ENCODE assay signal across 8 mouse cellular contexts in genomic region chr7:111663139-111664073, GRCm38 (mm10).
DNase-seq lines count a peak whose midpoint lies in the region; ATAC-seq lines count a peak whose summit lies in the region.

No protein-coding gene starts in this region.

- no peaks in the 10 kb centered on the region for H3K27me3 ChIP-seq in limb, embryonic 11.5 days (ENCODE audit: control insufficient read depth, insufficient read depth, low read length)
- H3K27me3 ChIP-seq in liver, embryonic 12.5 days (replicated peaks) = no peaks in the 10 kb centered on the region

- no peaks in the 10 kb centered on the region for H3K9me3 ChIP-seq in limb, embryonic 11.5 days (ENCODE audit: control insufficient read depth, low read length)
- H3K9me3 ChIP-seq in liver, embryonic 12.5 days (replicated peaks) = no peaks in the 10 kb centered on the region

- H3K9ac ChIP-seq in limb, embryonic 11.5 days (ENCODE audit: low read length) = peak overlapping the region; percentile 9; the same call in 1 of the 2 replicates
- no peak overlapping the region for H3K9ac ChIP-seq in liver, embryonic 12.5 days

- 0 out of 2 replicates have a peak overlapping the region, but pooled peaks have one; percentile 30 for H3K27ac ChIP-seq in limb, embryonic 11.5 days (replicated peaks; ENCODE audit: low read depth, low read length)
- no peak overlapping the region for H3K27ac ChIP-seq in liver, embryonic 12.5 days

- peak; percentile 51; the same call in 1 of the 2 replicates for ATAC-seq in limb, embryonic 11.5 days (ENCODE audit: insufficient number of reproducible peaks, low FRiP score, low TSS enrichment, low read depth)
- ATAC-seq in liver, embryonic 12.5 days = no peak

- no peaks in the 10 kb centered on the region for H3K36me3 ChIP-seq in limb, embryonic 11.5 days (ENCODE audit: control insufficient read depth, insufficient read depth, low read length)
- H3K36me3 ChIP-seq in liver, embryonic 12.5 days = no peaks in the 10 kb centered on the region

- H3K4me1 ChIP-seq in limb, embryonic 11.5 days (ENCODE audit: control insufficient read depth, insufficient read depth, low read length) = peaks cover 5% of the 10 kb centered on the region; the same call in 1 of the 2 replicates
- no peaks in the 10 kb centered on the region for H3K4me1 ChIP-seq in liver, embryonic 12.5 days

- 50% methylated on average over 14 of the region's 14 CpGs for WGBS in limb, embryonic 11.5 days
- 62% methylated on average over 14 of the region's 14 CpGs for WGBS in liver, embryonic 12.5 days (ENCODE audit: insufficient replicate concordance)

- peak; percentile 86 for DNase-seq in heart, adult 11 months
- DNase-seq in heart, postnatal 14 days = no peak
- peak; percentile 41 for DNase-seq in cerebellum, adult 11-12 months
- peak; percentile 7 to 30 for DNase-seq in gastrocnemius, adult 8-10 months (ENCODE audit: low spot score in 2 of 2)
- DNase-seq in limb, embryonic 11.5 days (ENCODE audit: low spot score) = no peak
- no peak for DNase-seq in thymus, postnatal 14 days
- DNase-seq in spleen, postnatal 4 days (ENCODE audit: low spot score in 2 of 2) = no peak

- H3K4me2 ChIP-seq in limb, embryonic 11.5 days (ENCODE audit: low read depth, severe bottlenecking) = no peak overlapping the region
- no peak overlapping the region for H3K4me2 ChIP-seq in liver, embryonic 12.5 days

- intact Hi-C loops in heart, postnatal 14 days (cut with DNase I) = no loop called here

- H3K4me3 ChIP-seq in limb, embryonic 11.5 days (ENCODE audit: low read depth, low read length) = no peak overlapping the region
- no peak overlapping the region for H3K4me3 ChIP-seq in liver, embryonic 12.5 days

Comparison
In these comparisons a context has a peak if more than half of its experiments do, and no peak if none do; other contexts are left out.
1. DNase-seq: peak in heart, adult 11 months (single experiment), cerebellum, adult 11-12 months (single experiment) and gastrocnemius, adult 8-10 months (2 of 2); none in heart, postnatal 14 days (0 of 2), limb, embryonic 11.5 days (single experiment), thymus, postnatal 14 days (single experiment) and spleen, postnatal 4 days (0 of 2).